Mouse (Mus musculus) forebrain, embryonic 16.5 days (tissue): Measurements from ENCODE around the gene Zscan21. TPM values are rescaled to one million over a fixed set of nuclear protein-coding genes. Genes with fewer than 3 reads are reported as not detected.
"Not testable (repeated sequence)": the region's sequence is repeated elsewhere in the genome, so short reads cannot be mapped to it uniquely, and the experiment has no call there.

Source experiments
- ATAC-seq: fragments of 200-750 bp; cut with Nextera tagmentation; 2 replicates; pipeline ENCODE4 v1.8.0; 2017; ENCODE audit warnings: mild to moderate bottlenecking, moderate library complexity
- H3K27ac ChIP-seq: fragments of 300-500 bp; sonication (generic); 2 replicates; pipeline ENCODE4 v1.5.1; 2014; ENCODE audit warnings: low read length, control low read depth
- H3K27me3 ChIP-seq: fragments of 300-500 bp; sonication (generic); replicated peaks from 2 replicates; pipeline ENCODE4 v1.6.1; 2014; ENCODE audit warnings: low read length; ENCODE audit not compliant: control insufficient read depth, insufficient read depth
- H3K36me3 ChIP-seq: fragments of 300-500 bp; sonication (generic); 2 replicates; pipeline ENCODE4 v1.6.1; 2014; ENCODE audit not compliant: control insufficient read depth, insufficient read depth
- H3K4me1 ChIP-seq: fragments of 300-500 bp; sonication (generic); replicated peaks from 2 replicates; pipeline ENCODE4 v1.6.1; 2014; ENCODE audit warnings: low read length; ENCODE audit not compliant: control insufficient read depth, insufficient read depth
- H3K4me2 ChIP-seq: fragments of 300-500 bp; sonication (generic); 2 replicates; pipeline ENCODE4 v1.6.1; 2014; ENCODE audit warnings: mild to moderate bottlenecking, low read length, control low read depth
- H3K4me3 ChIP-seq: fragments of 300-500 bp; sonication (generic); replicated peaks from 2 replicates; pipeline ENCODE4 v1.5.1; 2014; ENCODE audit warnings: mild to moderate bottlenecking, low read length, control low read depth
- H3K9ac ChIP-seq: fragments of 300-500 bp; sonication (generic); replicated peaks from 2 replicates; pipeline ENCODE4 v1.6.1; 2014; ENCODE audit warnings: low read depth, low read length, control low read depth
- H3K9me3 ChIP-seq: fragments of 300-500 bp; sonication (generic); 2 replicates; pipeline ENCODE4 v1.6.1; 2016; ENCODE audit warnings: low read length; ENCODE audit not compliant: control insufficient read depth
- WGBS: fragments of 180-500 bp; shearing (Covaris S2); extraction: QIAGEN DNeasy Blood & Tissue Kit; methylation state at CpG from one replicate; pipeline ENCODE4 v1.1.7; 2014; 5-methylcytosine and 5-hydroxymethylcytosine counted together
- polyA plus RNA-seq: library from polyadenylated mRNA; unstranded; fragments of >200 nt; fragmentation: Nextera tagmentation; extraction: Ambion mirVana; gene quantifications from 2 replicates; pipeline ENCODE4 v1.2.1, GENCODE M21; 2015

Gene Zscan21
- polyA plus RNA-seq, 1 experiment from 2014 or later: 118 TPM

DNA sequence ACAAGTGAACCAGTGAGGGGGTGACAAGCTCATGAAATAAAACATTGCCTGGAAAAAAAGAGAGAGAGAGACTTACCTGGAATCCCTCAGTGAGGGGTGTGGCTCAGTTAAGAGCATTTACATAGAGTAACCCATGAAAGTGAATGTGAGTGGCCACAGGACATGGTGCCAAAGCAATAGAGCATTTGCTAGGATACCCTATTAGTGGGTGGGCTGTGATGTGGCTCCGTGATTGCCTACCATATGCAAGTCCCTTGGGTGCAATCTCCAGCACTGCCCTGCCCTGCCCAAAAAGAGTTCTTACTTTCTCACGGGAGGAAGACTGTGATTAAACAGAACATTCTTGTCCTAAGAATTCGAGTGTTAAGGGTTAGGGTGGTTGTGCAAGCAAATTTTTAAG is 9.6 kb upstream of the Zscan21 start:
- H3K4me2 ChIP-seq: no peak overlapping the region
- no peak overlapping the region for H3K9ac ChIP-seq
- WGBS: 72% methylated on average over 3 of the region's 3 CpGs
- no peaks in the 10 kb centered on the region for H3K27me3 ChIP-seq
- H3K9me3 ChIP-seq: no peaks in the 10 kb centered on the region
- H3K36me3 ChIP-seq: peaks cover 26% of the 10 kb centered on the region
- no peaks in the 10 kb centered on the region for H3K4me1 ChIP-seq
- no peak overlapping the region for H3K4me3 ChIP-seq
- H3K27ac ChIP-seq: no peak overlapping the region
- no peak for ATAC-seq

DNA sequence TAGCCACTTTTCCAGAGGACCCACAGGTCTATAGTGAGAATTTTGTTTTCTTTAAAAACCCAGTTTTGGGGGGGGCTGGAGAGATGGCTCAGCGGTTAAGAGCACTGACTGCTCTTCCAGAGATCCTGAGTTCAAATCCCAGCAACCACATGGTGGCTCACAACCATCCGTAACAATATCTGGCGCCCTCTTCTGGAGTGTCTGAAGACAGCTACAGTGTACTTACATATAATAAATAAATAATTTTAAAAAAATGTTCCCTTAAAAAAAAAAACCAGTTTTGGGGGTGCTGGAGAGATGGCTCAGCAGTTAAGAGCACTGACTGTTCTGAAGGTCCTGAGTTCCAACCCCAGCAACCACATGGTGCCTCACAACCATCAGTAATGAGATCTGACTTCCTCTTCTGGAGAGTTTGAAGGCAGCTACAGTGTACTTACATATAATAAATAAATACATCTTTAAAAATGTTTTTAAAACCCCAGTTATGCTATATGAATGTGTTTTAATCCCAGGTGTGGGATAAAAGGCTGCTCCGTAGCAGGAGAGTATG is 6.8 kb upstream of the Zscan21 start:
- not testable (repeated sequence) for H3K36me3 ChIP-seq, H3K27me3 ChIP-seq, H3K27ac ChIP-seq, ATAC-seq, H3K4me3 ChIP-seq, H3K9me3 ChIP-seq, H3K4me1 ChIP-seq, H3K9ac ChIP-seq, H3K4me2 ChIP-seq
- 63% methylated on average over 4 of the region's 4 CpGs for WGBS

DNA sequence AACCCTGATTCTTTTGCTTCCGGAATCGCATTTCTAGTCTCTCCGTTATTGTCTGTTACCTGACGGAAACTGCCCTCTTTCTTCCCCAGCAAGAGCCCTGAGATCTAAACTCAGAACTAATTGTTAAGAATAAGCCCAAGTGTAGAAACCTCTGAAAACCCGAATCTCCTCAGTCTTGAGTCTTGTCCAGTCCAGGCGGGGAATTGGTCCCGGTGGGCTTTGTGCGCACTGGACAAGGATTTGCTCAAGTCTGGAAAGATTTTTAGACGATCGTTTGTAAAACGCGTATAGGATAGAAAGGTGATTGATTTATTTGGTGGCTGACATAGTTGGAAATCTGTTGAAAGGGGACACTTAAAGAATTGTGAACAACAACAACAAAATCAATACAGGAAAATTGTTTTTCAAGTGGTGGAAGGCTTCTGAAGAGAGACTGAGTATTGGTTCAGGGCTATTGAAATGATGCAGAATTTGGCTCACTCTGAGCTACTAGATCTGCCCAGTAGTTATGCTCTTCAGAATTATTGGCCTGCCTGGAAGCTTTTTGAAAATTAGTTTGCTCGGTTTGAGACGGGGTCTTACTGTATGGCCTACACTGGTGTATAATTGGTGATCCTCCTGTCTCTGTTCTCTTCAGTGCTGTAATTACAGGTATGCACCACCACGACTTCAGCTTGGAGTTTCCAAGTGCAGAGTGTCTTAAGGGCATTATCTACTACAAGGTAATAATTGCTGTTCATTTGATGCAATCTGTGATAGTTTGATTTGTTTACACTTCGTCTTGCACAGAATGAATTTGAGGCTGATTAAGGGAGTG is 704 bp downstream of the Zscan21 start:
- peak overlapping the region; percentile 77 for H3K9ac ChIP-seq

DNA sequence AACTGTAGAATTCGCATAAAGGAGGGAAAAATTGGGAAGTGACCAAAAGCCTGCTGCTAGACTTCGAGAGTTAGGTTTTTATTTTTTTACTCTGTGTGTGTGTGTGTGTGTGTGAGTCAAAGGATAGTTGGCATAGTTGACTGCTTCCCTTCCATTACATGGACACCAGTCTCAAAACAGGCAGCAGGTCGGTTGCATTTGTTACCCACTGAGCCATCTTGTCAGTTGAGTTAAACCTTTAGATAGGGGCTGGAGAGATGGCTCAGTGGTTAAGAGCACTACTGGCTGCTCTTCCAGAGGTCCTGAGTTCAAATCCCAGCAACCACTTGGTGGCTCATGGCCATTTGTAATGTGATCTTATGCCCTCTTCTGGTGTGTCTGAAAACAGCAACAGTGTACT is 1.3 kb downstream of the Zscan21 start:
- H3K9ac ChIP-seq: peak overlapping the region; percentile 77
- peak overlapping the region; percentile 68 for H3K4me2 ChIP-seq
- no peak overlapping the region for H3K27ac ChIP-seq
- H3K36me3 ChIP-seq: peaks cover 6% of the 10 kb centered on the region
- peak overlapping the region; percentile 61 for H3K4me3 ChIP-seq
- no peaks in the 10 kb centered on the region for H3K27me3 ChIP-seq
- 67% methylated on average over 3 of the region's 3 CpGs for WGBS
- ATAC-seq: no peak
- no peaks in the 10 kb centered on the region for H3K9me3 ChIP-seq
- H3K4me1 ChIP-seq: peaks cover 18% of the 10 kb centered on the region

More for the DNA sequence above, 704 bp downstream of the Zscan21 start:
- peak overlapping the region; percentile 68 for H3K4me2 ChIP-seq
- ATAC-seq: peak; percentile 24
- H3K4me3 ChIP-seq: peak overlapping the region; percentile 61
- H3K9me3 ChIP-seq: no peaks in the 10 kb centered on the region
- H3K4me1 ChIP-seq: peaks cover 18% of the 10 kb centered on the region
- H3K27me3 ChIP-seq: no peaks in the 10 kb centered on the region
- peak overlapping the region; percentile 96 for H3K27ac ChIP-seq
- peaks cover 5% of the 10 kb centered on the region for H3K36me3 ChIP-seq
- WGBS: 6% methylated on average over 16 of the region's 16 CpGs

- H3K27ac ChIP-seq: no peak overlapping the region
- no peaks in the 10 kb centered on the region for H3K4me1 ChIP-seq
- peaks cover 50% of the 10 kb centered on the region for H3K36me3 ChIP-seq
- ATAC-seq: no peak
- H3K27me3 ChIP-seq: no peaks in the 10 kb centered on the region
- no peak overlapping the region for H3K4me3 ChIP-seq
- no peaks in the 10 kb centered on the region for H3K9me3 ChIP-seq
- no peak overlapping the region for H3K9ac ChIP-seq
- H3K4me2 ChIP-seq: no peak overlapping the region
- WGBS: 95% methylated on average over 5 of the region's 5 CpGs
Measured at GRCm38 (mm10) chr5:138132425-138133064, 15.8 kb downstream of the Zscan21 start.

GRCm38 (mm10) chr5:138137257-138137656 is 20.6 kb downstream of the Zscan21 start:
- no peak overlapping the region for H3K9ac ChIP-seq
- no peak for ATAC-seq
- peaks cover 30% of the 10 kb centered on the region for H3K36me3 ChIP-seq
- no peaks in the 10 kb centered on the region for H3K9me3 ChIP-seq
- 93% methylated on average over 4 of the region's 4 CpGs for WGBS
- H3K4me1 ChIP-seq: no peaks in the 10 kb centered on the region
- no peaks in the 10 kb centered on the region for H3K27me3 ChIP-seq
- no peak overlapping the region for H3K4me3 ChIP-seq
- no peak overlapping the region for H3K4me2 ChIP-seq
- H3K27ac ChIP-seq: no peak overlapping the region

- Histone ChIP-seq H3K27ac (no peak overlapping the region), H3K27me3 (no peaks in the 10 kb centered on the region), H3K4me2 (no peak overlapping the region), H3K4me1 (no peaks in the 10 kb centered on the region), H3K9ac (no peak overlapping the region), H3K9me3 (no peaks in the 10 kb centered on the region), H3K4me3 (no peak overlapping the region), H3K36me3 (peaks cover 26% of the 10 kb centered on the region)
- WGBS: 64% methylated on average over 8 of the region's 8 CpGs
- ATAC-seq: peak; percentile 59; the same call in 1 of the 2 replicates
Measured at GRCm38 (mm10) chr5:138137935-138138549, 21.3 kb downstream of the Zscan21 start.

DNA sequence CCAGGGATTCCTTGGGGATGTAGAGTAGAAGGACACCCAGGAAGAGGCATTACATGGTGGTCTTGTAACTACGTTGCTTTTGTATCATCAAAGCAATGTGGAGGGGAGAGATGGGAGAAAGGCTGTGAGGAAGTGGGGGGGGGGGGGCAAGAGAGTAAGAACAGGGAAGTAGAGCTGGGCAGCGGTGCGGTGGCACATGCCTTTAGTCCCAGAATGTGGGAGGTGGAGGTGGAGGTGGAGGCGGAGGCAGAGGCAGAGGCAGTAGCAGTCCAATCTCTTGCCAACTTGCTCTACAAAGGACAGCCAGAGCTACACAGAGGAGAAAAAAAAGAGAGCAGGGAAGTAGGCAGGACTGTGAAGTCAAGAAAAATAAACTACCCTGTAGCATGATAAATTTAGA is 21.9 kb downstream of the Zscan21 start:
- Histone ChIP-seq H3K4me1 (no peaks in the 10 kb centered on the region), H3K4me3 (no peak overlapping the region), H3K4me2 (no peak overlapping the region), H3K9me3 (no peaks in the 10 kb centered on the region), H3K36me3 (peaks cover 26% of the 10 kb centered on the region), H3K27me3 (no peaks in the 10 kb centered on the region), H3K9ac (no peak overlapping the region), H3K27ac (no peak overlapping the region)
- 60% methylated on average over 4 of the region's 4 CpGs for WGBS
- no peak for ATAC-seq

GRCm38 (mm10) chr5:138154390-138154789 is 37.7 kb downstream of the Zscan21 start:
- Histone ChIP-seq H3K4me1 (peaks cover 7% of the 10 kb centered on the region; the same call in 1 of the 2 replicates), H3K27ac (no peak overlapping the region), H3K9ac (peak overlapping the region; percentile 97; the same call in 1 of the 2 replicates), H3K27me3 (no peaks in the 10 kb centered on the region), H3K4me3 (peak overlapping the region; percentile 85), H3K36me3 (peaks cover 15% of the 10 kb centered on the region), H3K9me3 (no peaks in the 10 kb centered on the region), H3K4me2 (peak overlapping the region; percentile 81)
- WGBS: 80% methylated on average over 3 of the region's 3 CpGs
- ATAC-seq: no peak
